Mouse (Mus musculus): ENCODE results near the gene Rpgrip1l. TPM values are rescaled to one million over a fixed set of nuclear protein-coding genes. Genes with fewer than 3 reads are reported as not detected.
A peak's percentile ranks its signal among the peaks of the same experiment; 100 is the strongest.

The Rpgrip1l gene
- polyA plus RNA-seq, 1 experiment: 8.1 TPM

GRCm38 (mm10) chr8:91198036-91198435 lies 115.0 kb downstream of the Rpgrip1l start:
- Histone ChIP-seq H3K27ac (ENCODE audit: insufficient read depth, low read length) (no peak overlapping the region), H3K4me3 (ENCODE audit: insufficient read depth, low read length) (no peak overlapping the region), H3K4me1 (ENCODE audit: control insufficient read depth, insufficient read depth, low read length) (no peaks in the 10 kb centered on the region)
- TF ChIP-seq CTCF (IDR thresholded peaks at IDR 0.05; ENCODE audit: extremely low read depth, insufficient read depth, low read length) (no peak), POLR2A (IDR thresholded peaks at IDR 0.05; ENCODE audit: extremely low read depth, insufficient read depth, low read length) (no peak)

- no peak overlapping the region for H3K27ac ChIP-seq (ENCODE audit: insufficient read depth, low read length)
- H3K4me3 ChIP-seq (ENCODE audit: insufficient read depth, low read length): no peak overlapping the region
- H3K4me1 ChIP-seq (ENCODE audit: control insufficient read depth, insufficient read depth, low read length): no peaks in the 10 kb centered on the region
- no peak for TF ChIP-seq CTCF (IDR thresholded peaks at IDR 0.05; ENCODE audit: extremely low read depth, insufficient read depth, low read length)
- no peak for TF ChIP-seq POLR2A (IDR thresholded peaks at IDR 0.05; ENCODE audit: extremely low read depth, insufficient read depth, low read length)
Observed at GRCm38 (mm10) chr8:91197233-91197632, 115.8 kb downstream of the Rpgrip1l start.

DNA sequence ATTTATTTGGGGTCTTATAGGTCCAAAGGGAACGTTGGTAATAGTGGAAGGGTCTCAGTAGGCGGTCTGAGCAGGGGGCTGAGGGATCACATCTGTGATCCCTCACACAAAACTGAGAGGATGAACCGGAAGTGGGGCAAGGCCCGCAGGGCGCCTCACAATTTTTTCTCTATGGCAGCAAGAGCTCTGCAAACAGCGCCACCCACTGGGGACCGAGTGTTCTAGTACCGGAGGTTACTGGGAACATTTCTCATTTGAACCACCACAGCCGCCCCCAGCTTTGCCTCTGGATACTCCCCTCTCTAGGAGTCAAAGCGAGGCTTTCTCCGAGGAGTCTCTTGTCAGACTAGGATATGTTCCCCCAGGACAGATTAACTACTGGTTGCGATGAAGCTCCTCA lies 116.4 kb downstream of the Rpgrip1l start:
- no peak for TF ChIP-seq POLR2A (IDR thresholded peaks at IDR 0.05; ENCODE audit: extremely low read depth, insufficient read depth, low read length)
- TF ChIP-seq CTCF (IDR thresholded peaks at IDR 0.05; ENCODE audit: extremely low read depth, insufficient read depth, low read length): no peak

GRCm38 (mm10) chr8:91194081-91194480 lies 119.0 kb downstream of the Rpgrip1l start:
- no peak for TF ChIP-seq CTCF (IDR thresholded peaks at IDR 0.05; ENCODE audit: extremely low read depth, insufficient read depth, low read length)
- no peak for TF ChIP-seq POLR2A (IDR thresholded peaks at IDR 0.05; ENCODE audit: extremely low read depth, insufficient read depth, low read length)
- H3K4me1 ChIP-seq (ENCODE audit: control insufficient read depth, insufficient read depth, low read length): no peaks in the 10 kb centered on the region
- no peak overlapping the region for H3K4me3 ChIP-seq (ENCODE audit: insufficient read depth, low read length)
- no peak overlapping the region for H3K27ac ChIP-seq (ENCODE audit: insufficient read depth, low read length)

More for the DNA sequence above, 116.4 kb downstream of the Rpgrip1l start:
- Histone ChIP-seq H3K4me1 (ENCODE audit: control insufficient read depth, insufficient read depth, low read length) (no peaks in the 10 kb centered on the region), H3K4me3 (ENCODE audit: insufficient read depth, low read length) (no peak overlapping the region), H3K27ac (ENCODE audit: insufficient read depth, low read length) (no peak overlapping the region)

GRCm38 (mm10) chr8:91192941-91193340 lies 120.1 kb downstream of the Rpgrip1l start:
- H3K27ac ChIP-seq (ENCODE audit: insufficient read depth, low read length): no peak overlapping the region
- TF ChIP-seq POLR2A (IDR thresholded peaks at IDR 0.05; ENCODE audit: extremely low read depth, insufficient read depth, low read length) (no peak), CTCF (IDR thresholded peaks at IDR 0.05; ENCODE audit: extremely low read depth, insufficient read depth, low read length) (no peak)
- H3K4me3 ChIP-seq (ENCODE audit: insufficient read depth, low read length): no peak overlapping the region
- H3K4me1 ChIP-seq (ENCODE audit: control insufficient read depth, insufficient read depth, low read length): no peaks in the 10 kb centered on the region

- Histone ChIP-seq H3K4me3 (ENCODE audit: insufficient read depth, low read length) (no peak overlapping the region), H3K4me1 (ENCODE audit: control insufficient read depth, insufficient read depth, low read length) (no peaks in the 10 kb centered on the region), H3K27ac (ENCODE audit: insufficient read depth, low read length) (no peak overlapping the region)
- TF ChIP-seq CTCF (IDR thresholded peaks at IDR 0.05; ENCODE audit: extremely low read depth, insufficient read depth, low read length) (peak; percentile 95), POLR2A (IDR thresholded peaks at IDR 0.05; ENCODE audit: extremely low read depth, insufficient read depth, low read length) (no peak)
Observed at GRCm38 (mm10) chr8:91190816-91191340, 122.2 kb downstream of the Rpgrip1l start.

GRCm38 (mm10) chr8:91188152-91188551 lies 124.9 kb downstream of the Rpgrip1l start:
- H3K27ac ChIP-seq (ENCODE audit: insufficient read depth, low read length): no peak overlapping the region
- no peak overlapping the region for H3K4me3 ChIP-seq (ENCODE audit: insufficient read depth, low read length)
- H3K4me1 ChIP-seq (ENCODE audit: control insufficient read depth, insufficient read depth, low read length): no peaks in the 10 kb centered on the region
- TF ChIP-seq POLR2A (IDR thresholded peaks at IDR 0.05; ENCODE audit: extremely low read depth, insufficient read depth, low read length): no peak
- TF ChIP-seq CTCF (IDR thresholded peaks at IDR 0.05; ENCODE audit: extremely low read depth, insufficient read depth, low read length): no peak

GRCm38 (mm10) chr8:91186372-91186771 lies 126.7 kb downstream of the Rpgrip1l start:
- Histone ChIP-seq H3K4me1 (ENCODE audit: control insufficient read depth, insufficient read depth, low read length) (no peaks in the 10 kb centered on the region), H3K4me3 (ENCODE audit: insufficient read depth, low read length) (no peak overlapping the region), H3K27ac (ENCODE audit: insufficient read depth, low read length) (no peak overlapping the region)
- no peak for TF ChIP-seq CTCF (IDR thresholded peaks at IDR 0.05; ENCODE audit: extremely low read depth, insufficient read depth, low read length)
- no peak for TF ChIP-seq POLR2A (IDR thresholded peaks at IDR 0.05; ENCODE audit: extremely low read depth, insufficient read depth, low read length)

DNA sequence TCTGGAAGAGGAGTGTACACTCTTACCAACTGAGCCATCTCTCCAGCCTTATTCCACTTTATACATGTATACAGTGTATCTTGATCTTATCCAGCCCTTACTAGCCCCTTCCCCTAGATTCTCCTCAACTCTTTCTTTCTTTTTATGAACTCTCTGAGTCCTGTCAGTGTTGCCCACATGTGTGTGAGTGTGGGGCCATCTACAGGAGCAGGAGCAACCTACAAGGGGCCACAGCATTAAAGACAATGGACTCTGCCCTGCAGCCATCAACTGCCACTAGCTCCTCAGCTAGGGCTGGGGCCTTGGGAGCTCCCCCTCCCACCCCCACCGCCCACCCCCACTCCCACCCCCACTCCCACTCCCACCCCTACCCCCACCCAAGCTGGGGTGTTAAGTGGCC lies 135.4 kb downstream of the Rpgrip1l start:
- H3K4me3 ChIP-seq (ENCODE audit: insufficient read depth, low read length): no peak overlapping the region

GRCm38 (mm10) chr8:91176176-91176575 lies 136.9 kb downstream of the Rpgrip1l start:
- no peak overlapping the region for H3K4me3 ChIP-seq (ENCODE audit: insufficient read depth, low read length)
- TF ChIP-seq CTCF (IDR thresholded peaks at IDR 0.05; ENCODE audit: extremely low read depth, insufficient read depth, low read length) (no peak), POLR2A (IDR thresholded peaks at IDR 0.05; ENCODE audit: extremely low read depth, insufficient read depth, low read length) (no peak)
- H3K4me1 ChIP-seq (ENCODE audit: control insufficient read depth, insufficient read depth, low read length): no peaks in the 10 kb centered on the region
- H3K27ac ChIP-seq (ENCODE audit: insufficient read depth, low read length): no peak overlapping the region

More for the DNA sequence above, 135.4 kb downstream of the Rpgrip1l start:
- no peak overlapping the region for H3K27ac ChIP-seq (ENCODE audit: insufficient read depth, low read length)
- TF ChIP-seq POLR2A (IDR thresholded peaks at IDR 0.05; ENCODE audit: extremely low read depth, insufficient read depth, low read length) (no peak), CTCF (IDR thresholded peaks at IDR 0.05; ENCODE audit: extremely low read depth, insufficient read depth, low read length) (no peak)
- H3K4me1 ChIP-seq (ENCODE audit: control insufficient read depth, insufficient read depth, low read length): no peaks in the 10 kb centered on the region

Data from cortical plate, adult 2 months (tissue).